Mouse (Mus musculus) gastrocnemius, postnatal 25 days (tissue): ENCODE measurements around the gene Recql. TPM values are rescaled to one million over a fixed set of nuclear protein-coding genes. Genes with fewer than 3 reads are reported as not detected.

Experiments used
- total RNA-seq, 2 experiments: library from RNA; stranded (reverse); gene quantifications; 1 replicate in 1 of 2; 2 replicates in 1 of 2; pipeline ENCODE4 v1.2.3; 2021

The Recql gene
- total RNA-seq, 2 experiments from 2014 or later, result 4.1 to 4.7 TPM

Other genes with a start within 250 kb of the Recql start
- gene Slco1a6, start 178.6 kb downstream of the Recql start, total RNA-seq, result not detected
- not detected for gene Iapp, start 88.7 kb downstream of the Recql start, total RNA-seq
- gene Slco1a5, start 64.1 kb downstream of the Recql start, total RNA-seq, result not detected
- gene Pyroxd1, start 41.4 kb downstream of the Recql start, total RNA-seq, result 1 to 10 TPM; 5.9 to 8.0 TPM
- gene Golt1b, start 134 bp upstream of the Recql start, total RNA-seq, result 10 to 100 TPM; 13.0 to 16.5 TPM
- gene Spx, start 26.4 kb upstream of the Recql start, total RNA-seq, result 1 to 10 TPM in 1 of 2 experiments, not detected in 1; 1.0 TPM
- gene Gys2, start 86.0 kb upstream of the Recql start, total RNA-seq, result not detected
- 100 to 1,000 TPM; 120 to 334 TPM for gene Ldhb, start 120.9 kb upstream of the Recql start, total RNA-seq
- 1 to 10 TPM; 8.2 to 8.8 TPM for gene Kcnj8, start 184.5 kb upstream of the Recql start, total RNA-seq